Mouse (Mus musculus): Measurements from ENCODE around the gene Btbd9.

Btbd9 gene

GRCm38 (mm10) chr17:30602175-30602574, 25.9 kb upstream of the Btbd9 start:
- peak; percentile 89 for DNase-seq (ENCODE audit: low read depth, low spot score)

GRCm38 (mm10) chr17:30598300-30598699, 22.0 kb upstream of the Btbd9 start:
- peak; percentile 95 for DNase-seq (ENCODE audit: low read depth, low spot score)

DNA sequence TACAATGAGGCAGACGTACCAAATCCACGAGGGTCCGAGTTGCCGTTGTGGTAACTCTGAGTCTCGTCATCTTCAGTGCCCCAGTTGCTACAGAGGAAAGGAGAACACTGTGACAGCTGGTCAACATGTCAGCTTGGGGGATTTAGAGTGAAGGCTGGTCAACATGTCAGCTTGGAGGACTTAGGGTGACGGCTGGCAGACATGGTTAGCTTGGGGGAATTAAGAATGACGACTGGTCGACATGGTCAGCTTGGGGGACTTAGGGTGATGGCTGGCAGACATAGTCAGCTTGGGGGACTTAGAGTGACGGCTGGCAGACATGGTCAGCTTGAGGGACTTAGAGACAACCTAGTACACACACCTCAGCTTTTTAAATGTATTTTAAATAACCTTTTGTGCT, 21.5 kb upstream of the Btbd9 start:
- no peak for DNase-seq (ENCODE audit: low read depth, low spot score)

- peak; percentile 84 for DNase-seq (ENCODE audit: low read depth, low spot score)
Measured at GRCm38 (mm10) chr17:30594846-30595245, 18.6 kb upstream of the Btbd9 start.

- DNase-seq (ENCODE audit: low read depth, low spot score) = no peak
Measured at GRCm38 (mm10) chr17:30594407-30594806, 18.1 kb upstream of the Btbd9 start.

GRCm38 (mm10) chr17:30590417-30591198, 14.3 kb upstream of the Btbd9 start:
- DNase-seq (ENCODE audit: low read depth, low spot score) = peak; percentile 92

GRCm38 (mm10) chr17:30583258-30584001, 7.1 kb upstream of the Btbd9 start:
- peak; percentile 52 for DNase-seq (ENCODE audit: low read depth, low spot score)

GRCm38 (mm10) chr17:30582313-30582712, 6.0 kb upstream of the Btbd9 start:
- peak; percentile 32 for DNase-seq (ENCODE audit: low read depth, low spot score)

GRCm38 (mm10) chr17:30581201-30581600, 4.9 kb upstream of the Btbd9 start:
- DNase-seq (ENCODE audit: low read depth, low spot score) = no peak

DNA sequence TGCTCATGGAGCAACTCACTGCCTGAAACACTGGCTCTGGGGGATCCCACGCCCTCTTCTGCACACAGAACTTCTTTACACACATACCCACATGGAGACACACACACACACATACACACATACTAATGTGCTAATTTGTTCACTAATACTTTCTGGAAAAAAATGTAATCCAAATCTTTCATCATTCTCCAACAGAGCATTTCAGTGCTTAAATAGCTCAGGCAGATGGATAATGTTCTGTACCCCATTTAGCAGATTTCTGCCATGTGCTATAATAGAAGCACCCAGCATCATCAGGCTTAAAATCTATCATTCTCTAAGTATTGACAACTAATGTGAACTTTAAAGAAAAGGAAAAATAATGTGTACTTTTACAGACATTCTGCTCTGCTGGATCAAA, 4.5 kb upstream of the Btbd9 start:
- no peak for DNase-seq (ENCODE audit: low read depth, low spot score)

- peak; percentile 28 for DNase-seq (ENCODE audit: low read depth, low spot score)
Measured at GRCm38 (mm10) chr17:30576946-30577345, 658 bp upstream of the Btbd9 start.

DNA sequence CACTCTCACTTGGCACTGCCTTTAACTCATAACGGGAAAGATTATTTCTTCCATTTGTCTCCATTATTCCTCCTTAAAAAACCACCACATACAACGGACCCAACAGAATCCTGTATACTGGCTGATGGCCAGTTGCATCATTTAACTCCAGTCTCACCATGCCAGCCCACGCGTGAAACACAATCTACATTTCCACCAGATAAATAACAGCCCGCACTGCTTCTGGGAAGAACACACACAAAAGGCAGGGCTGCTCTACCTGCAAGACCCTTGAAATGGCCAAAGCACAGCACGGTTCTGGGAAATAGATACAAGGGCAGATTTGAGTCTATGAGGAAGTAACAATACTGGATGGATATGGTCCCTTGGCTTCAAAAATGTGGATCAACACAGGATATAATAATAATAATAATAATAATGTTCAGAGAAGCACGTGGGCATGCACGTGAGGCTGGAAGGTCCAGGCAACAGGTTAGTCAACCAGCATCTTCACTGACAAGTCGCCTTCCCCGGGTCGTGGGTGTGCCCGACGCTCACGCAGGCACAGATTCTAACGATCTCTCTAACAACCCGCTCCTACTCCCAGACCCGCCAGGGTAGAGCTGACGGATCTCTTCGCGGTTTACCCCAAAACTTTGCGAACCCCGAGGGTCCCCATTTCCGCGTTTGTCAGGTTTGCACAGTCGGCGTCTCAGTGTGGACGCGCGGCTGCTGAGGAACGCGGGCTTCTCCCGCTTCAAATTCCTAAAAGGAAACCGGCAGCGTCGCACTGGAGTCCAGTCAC, 975 bp downstream of the Btbd9 start:
- peak; percentile 51 for DNase-seq (ENCODE audit: low read depth, low spot score)

GRCm38 (mm10) chr17:30574783-30575075, 1.6 kb downstream of the Btbd9 start:
- DNase-seq (ENCODE audit: low read depth, low spot score) = no peak

- no peak for DNase-seq (ENCODE audit: low read depth, low spot score)
Measured at GRCm38 (mm10) chr17:30573990-30574782, 2.1 kb downstream of the Btbd9 start.

GRCm38 (mm10) chr17:30570971-30571370, 5.3 kb downstream of the Btbd9 start:
- no peak for DNase-seq (ENCODE audit: low read depth, low spot score)

DNA sequence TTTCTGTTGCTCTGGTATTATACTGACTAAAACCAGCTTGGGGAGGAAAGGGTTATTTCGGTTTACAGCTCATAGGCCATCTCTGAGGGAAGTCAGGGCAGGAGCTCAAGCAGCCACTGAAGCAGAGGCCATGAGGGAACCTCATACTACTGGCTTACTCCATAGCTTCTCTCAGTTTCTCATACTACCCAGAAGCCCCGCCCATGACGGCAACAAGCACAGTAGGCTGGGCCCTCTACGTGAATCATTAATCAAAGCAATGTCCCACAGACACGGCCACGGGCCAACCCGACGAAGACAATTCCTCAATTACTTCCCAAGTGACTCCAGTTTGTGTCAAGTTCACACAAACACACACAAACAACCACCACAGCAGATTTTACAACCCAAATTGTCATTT, 6.1 kb downstream of the Btbd9 start:
- DNase-seq (ENCODE audit: low read depth, low spot score) = no peak

- no peak for DNase-seq (ENCODE audit: low read depth, low spot score)
Measured at GRCm38 (mm10) chr17:30568473-30568872, 7.8 kb downstream of the Btbd9 start.

GRCm38 (mm10) chr17:30564971-30565370, 11.3 kb downstream of the Btbd9 start:
- DNase-seq (ENCODE audit: low read depth, low spot score) = no peak

DNA sequence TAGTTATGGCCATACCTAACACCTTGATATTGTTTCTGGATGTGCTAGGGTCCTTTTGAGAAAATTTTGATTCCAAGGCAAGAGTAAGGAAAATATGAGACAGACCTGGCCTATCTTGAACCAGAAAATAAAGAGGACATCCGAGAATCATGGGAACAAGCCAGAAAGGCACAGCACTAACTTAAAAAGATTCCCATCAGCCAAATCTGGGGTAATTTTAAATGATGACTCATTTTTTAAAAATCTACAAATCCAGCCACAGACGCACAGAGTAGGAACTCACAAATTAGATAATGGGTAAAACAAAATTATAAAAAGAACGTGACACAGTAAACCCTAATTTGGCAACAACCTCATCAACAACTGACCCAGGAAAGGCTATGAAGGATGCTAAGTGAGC, 11.9 kb downstream of the Btbd9 start:
- no peak for DNase-seq (ENCODE audit: low read depth, low spot score)

GRCm38 (mm10) chr17:30563484-30564075, 12.7 kb downstream of the Btbd9 start:
- no peak for DNase-seq (ENCODE audit: low read depth, low spot score)

- DNase-seq (ENCODE audit: low read depth, low spot score) = no peak
Measured at GRCm38 (mm10) chr17:30562770-30563169, 13.5 kb downstream of the Btbd9 start.
